ENCODE assay signal across 9 mouse cellular contexts in the genomic region with DNA sequence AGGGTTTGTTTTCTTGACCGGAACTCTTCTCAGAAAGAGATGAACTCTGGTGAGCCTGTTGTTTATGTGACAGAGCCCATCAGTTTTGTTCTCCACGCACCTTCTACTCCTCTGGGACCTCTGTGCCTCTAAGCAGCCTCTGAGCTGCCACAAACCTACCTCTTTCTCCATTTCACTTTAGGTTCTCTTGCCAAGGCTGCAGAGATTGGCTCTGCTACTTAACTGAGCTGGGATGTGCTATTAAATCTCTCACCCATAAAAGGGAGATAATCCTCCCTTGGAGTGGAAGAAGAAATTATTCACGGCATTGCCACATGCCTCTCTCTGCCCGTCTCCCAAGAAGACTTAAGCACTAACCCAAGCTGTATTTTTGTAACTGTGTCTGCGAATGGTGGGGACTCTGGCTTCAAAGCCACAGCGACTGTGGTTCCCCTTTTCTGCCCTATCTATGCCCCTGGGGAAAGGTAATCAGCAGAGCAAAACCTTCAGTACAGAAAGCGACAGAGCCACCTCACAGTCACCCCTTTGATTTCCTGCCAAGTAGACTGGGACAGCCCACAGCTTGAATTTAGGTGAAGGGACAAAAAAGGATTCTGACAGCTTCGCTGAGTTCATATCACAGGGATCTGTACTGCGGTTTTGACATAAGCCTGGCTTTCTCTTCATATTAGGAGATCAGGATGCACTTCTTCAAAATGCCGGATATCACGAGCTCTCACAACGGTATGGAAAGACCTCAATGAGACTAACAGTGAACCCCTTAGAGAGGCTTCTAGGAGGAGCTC.
DNase-seq lines count a peak whose midpoint lies in the region; ATAC-seq lines count a peak whose summit lies in the region.
"Had no signal": no experiment of that assay in that cellular context is flagged by ENCODE, and none has a peak within 500 bp of the region (broad histone marks: within the 10 kb centered on the region; RNA-seq: fewer than 3 reads in every experiment).

No protein-coding gene starts in this region.

- peak; percentile 15; the same call in 1 of the 2 replicates for ATAC-seq in kidney, embryonic 16.5 days (ENCODE audit: low FRiP score, low TSS enrichment)
- ATAC-seq in embryonic facial prominence, embryonic 14.5 days (ENCODE audit: low read depth): peak; percentile 71; the same call in 1 of the 2 replicates

- no peaks in the 10 kb centered on the region for H3K9me3 ChIP-seq in kidney, embryonic 16.5 days (ENCODE audit: low read length)
- H3K9me3 ChIP-seq in embryonic facial prominence, embryonic 14.5 days (ENCODE audit: control insufficient read depth, low read length): no peaks in the 10 kb centered on the region
- no peaks in the 10 kb centered on the region for H3K9me3 ChIP-seq in hindbrain, embryonic 10.5 days
- H3K9me3 ChIP-seq: limb, embryonic 13.5 days had no signal

- H3K27me3 ChIP-seq in kidney, embryonic 16.5 days (ENCODE audit: insufficient read depth, low read length): no peaks in the 10 kb centered on the region
- H3K27me3 ChIP-seq in embryonic facial prominence, embryonic 14.5 days (replicated peaks; ENCODE audit: control insufficient read depth, insufficient read depth, low read length): no peaks in the 10 kb centered on the region
- H3K27me3 ChIP-seq in hindbrain, embryonic 10.5 days (ENCODE audit: insufficient read depth, poor library complexity, severe bottlenecking): no peaks in the 10 kb centered on the region
- H3K27me3 ChIP-seq: limb, embryonic 13.5 days had no signal

- H3K36me3 ChIP-seq in kidney, embryonic 16.5 days (ENCODE audit: insufficient read depth, low read length): no peaks in the 10 kb centered on the region
- H3K36me3 ChIP-seq in embryonic facial prominence, embryonic 14.5 days (ENCODE audit: control insufficient read depth, insufficient read depth, low read length): no peaks in the 10 kb centered on the region
- H3K36me3 ChIP-seq in hindbrain, embryonic 10.5 days: no peaks in the 10 kb centered on the region
- H3K36me3 ChIP-seq: limb, embryonic 13.5 days had no signal

- H3K4me3 ChIP-seq in kidney, embryonic 16.5 days (ENCODE audit: low read length): no peak overlapping the region
- H3K4me3 ChIP-seq in embryonic facial prominence, embryonic 14.5 days (ENCODE audit: low read depth, low read length): no peak overlapping the region
- no peak overlapping the region for H3K4me3 ChIP-seq in hindbrain, embryonic 10.5 days
- H3K4me3 ChIP-seq: limb, embryonic 13.5 days had no signal

- DNase-seq in kidney, adult 9 months: no peak
- peak; percentile 44 for DNase-seq in T-cell, adult 2 months (ENCODE audit: low spot score)
- peak; percentile 44 for DNase-seq in embryonic facial prominence, embryonic 14.5 days (ENCODE audit: low spot score)
- peak; percentile 11 to 56 for DNase-seq in spleen, postnatal 10 days (ENCODE audit: low spot score in 2 of 2)
- DNase-seq in layer of hippocampus, postnatal 25 days (ENCODE audit: extremely low spot score in 1 of 2, low spot score in 1 of 2): no peak
- no peak for DNase-seq in hindbrain, embryonic 10.5 days (ENCODE audit: low spot score)
- DNase-seq in kidney, adult 18-20 months: no peak

- no peak overlapping the region for H3K27ac ChIP-seq in kidney, embryonic 16.5 days (ENCODE audit: low read length)
- H3K27ac ChIP-seq in embryonic facial prominence, embryonic 14.5 days (replicated peaks; ENCODE audit: low read depth, low read length): 0 out of 2 replicates have a peak overlapping the region, but pooled peaks have one; percentile 17
- H3K27ac ChIP-seq in hindbrain, embryonic 10.5 days: no peak overlapping the region
- H3K27ac ChIP-seq: limb, embryonic 13.5 days had no signal

- peaks cover 8% of the 10 kb centered on the region for H3K4me1 ChIP-seq in kidney, embryonic 16.5 days (ENCODE audit: insufficient read depth, low read length)
- 0 out of 2 replicates have a peak, but pooled peaks cover 7% of the 10 kb centered on the region for H3K4me1 ChIP-seq in embryonic facial prominence, embryonic 14.5 days (ENCODE audit: control insufficient read depth, insufficient read depth, low read length)
- H3K4me1 ChIP-seq in hindbrain, embryonic 10.5 days (replicated peaks): no peaks in the 10 kb centered on the region

- 33% methylated on average over 12 of the region's 12 CpGs for WGBS in kidney, embryonic 16.5 days
- 46% methylated on average over 12 of the region's 12 CpGs for WGBS in embryonic facial prominence, embryonic 14.5 days
- 68% methylated on average over 12 of the region's 12 CpGs for WGBS in hindbrain, embryonic 10.5 days

- 0 out of 2 replicates have a peak overlapping the region, but pooled peaks have one; percentile 7 for H3K4me2 ChIP-seq in kidney, embryonic 16.5 days (replicated peaks; ENCODE audit: low read depth, low read length)
- no peak overlapping the region for H3K4me2 ChIP-seq in embryonic facial prominence, embryonic 14.5 days (ENCODE audit: low read depth, low read length)
- H3K4me2 ChIP-seq: limb, embryonic 13.5 days had no signal

- no peak overlapping the region for H3K9ac ChIP-seq in kidney, embryonic 16.5 days (replicated peaks; ENCODE audit: low read length)
- H3K9ac ChIP-seq in embryonic facial prominence, embryonic 14.5 days (ENCODE audit: low read depth, low read length): no peak overlapping the region
- H3K9ac ChIP-seq: limb, embryonic 13.5 days had no signal

Comparison
In these comparisons a context has a peak if more than half of its experiments do, and no peak if none do; other contexts are left out.
1. DNase-seq: peak in T-cell, adult 2 months (single experiment), embryonic facial prominence, embryonic 14.5 days (single experiment) and spleen, postnatal 10 days (2 of 2); none in kidney, adult 9 months (single experiment), layer of hippocampus, postnatal 25 days (0 of 2), hindbrain, embryonic 10.5 days (single experiment) and kidney, adult 18-20 months (single experiment).